Mouse (Mus musculus): Measurements from ENCODE around the gene Zbtb7a.

The Zbtb7a gene

GRCm38 (mm10) chr10:81134966-81135681, at the start of gene Zbtb7a:
Gene Zbtb7a (plus strand): TSS chr10:81135220.
- DNase-seq = no peak

GRCm38 (mm10) chr10:81087021-81087420, 48.0 kb upstream of the Zbtb7a start:
- DNase-seq = no peak

GRCm38 (mm10) chr10:81089216-81089615, 45.8 kb upstream of the Zbtb7a start:
- DNase-seq = no peak

- no peak for DNase-seq
Observed at GRCm38 (mm10) chr10:81090621-81091020, 44.4 kb upstream of the Zbtb7a start.

GRCm38 (mm10) chr10:81092465-81093250, 42.4 kb upstream of the Zbtb7a start:
- DNase-seq = no peak

- no peak for DNase-seq
Observed at GRCm38 (mm10) chr10:81094931-81095678, 39.9 kb upstream of the Zbtb7a start.

- DNase-seq = peak; percentile 96
Observed at GRCm38 (mm10) chr10:81105565-81106112, 29.4 kb upstream of the Zbtb7a start, which contains the start of gene Map2k2. Gene Map2k2 (plus strand): TSS chr10:81105915.

GRCm38 (mm10) chr10:81106113-81106721, 28.8 kb upstream of the Zbtb7a start:
- peak; percentile 88 for DNase-seq

GRCm38 (mm10) chr10:81112946-81113345, 22.1 kb upstream of the Zbtb7a start:
- no peak for DNase-seq

GRCm38 (mm10) chr10:81119625-81120024, 15.4 kb upstream of the Zbtb7a start:
- DNase-seq = no peak

- DNase-seq = no peak
Observed at GRCm38 (mm10) chr10:81120650-81121049, 14.4 kb upstream of the Zbtb7a start.

- DNase-seq = no peak
Observed at GRCm38 (mm10) chr10:81122889-81123288, 12.1 kb upstream of the Zbtb7a start.

- DNase-seq = no peak
Observed at GRCm38 (mm10) chr10:81123500-81123899, 11.5 kb upstream of the Zbtb7a start.

- peak; percentile 76 for DNase-seq
Observed at GRCm38 (mm10) chr10:81134181-81134587, 836 bp upstream of the Zbtb7a start.

GRCm38 (mm10) chr10:81135831-81136705, 1.0 kb downstream of the Zbtb7a start:
- DNase-seq = peak; percentile 76

- DNase-seq = no peak
Observed at GRCm38 (mm10) chr10:81136706-81137231, 1.7 kb downstream of the Zbtb7a start.

- DNase-seq = peak; percentile 99
Observed at GRCm38 (mm10) chr10:81137252-81138130, 2.5 kb downstream of the Zbtb7a start.

GRCm38 (mm10) chr10:81138131-81138782, 3.2 kb downstream of the Zbtb7a start:
- DNase-seq = peak; percentile 69

- DNase-seq = no peak
Observed at GRCm38 (mm10) chr10:81138821-81139528, 4.0 kb downstream of the Zbtb7a start.

Data from layer of hippocampus, adult 9-11 months (tissue).